Mouse (Mus musculus) urinary bladder, postnatal 4 days (tissue): ENCODE data around the gene Tas1r1.
A peak's percentile ranks its signal among the peaks of the same experiment; 100 is the strongest.

ENCODE experiments used
- DNase-seq, 2 experiments: peaks; one replicate each; pipeline ENCODE4 v3.0.0; 2021 to 2022; ENCODE audit warnings: low spot score in 2 of 2

Gene Tas1r1

DNA sequence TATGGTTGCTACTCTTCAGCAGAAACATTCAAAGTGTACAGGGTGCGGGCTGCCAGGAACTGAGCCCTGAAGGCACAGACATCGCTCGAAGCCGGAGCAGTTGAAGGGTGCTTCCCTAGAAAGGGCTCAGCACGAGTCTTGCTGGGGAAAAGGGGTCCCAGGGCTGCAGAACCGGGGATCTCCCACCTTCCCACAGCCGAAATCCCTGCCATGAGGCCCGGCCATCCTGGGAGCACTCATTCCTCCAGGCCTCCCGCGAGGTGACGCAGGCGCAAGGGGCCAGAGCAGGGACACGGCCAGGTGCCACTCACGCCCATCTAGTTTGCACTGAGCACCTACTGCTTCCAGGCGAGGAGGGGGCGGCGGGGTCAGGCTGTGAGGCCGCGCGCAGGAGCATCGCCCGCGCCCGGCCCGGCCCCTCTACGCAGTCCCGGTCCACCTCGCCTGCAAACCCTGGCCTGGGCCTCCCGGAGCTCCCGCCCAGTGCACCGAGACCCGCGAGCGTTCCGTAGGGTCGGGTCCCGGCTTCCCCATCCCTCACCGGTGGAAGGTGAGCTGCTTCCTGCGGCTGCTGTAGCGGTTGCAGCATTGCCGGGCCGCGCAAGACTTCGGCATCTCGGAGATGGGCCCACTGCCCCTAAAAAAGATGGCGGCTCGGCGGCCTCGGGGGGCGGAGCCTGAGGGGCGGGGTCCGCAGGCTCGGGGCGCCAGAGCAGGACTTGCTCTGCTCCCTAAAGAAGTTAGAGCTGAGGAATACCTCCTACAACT is 49.8 kb downstream of the Tas1r1 start, which contains the start of gene Thap3:
Thap3 (minus strand) TSS at position 656 of the 768 bp plus-strand sequence.
- DNase-seq, result peak; percentile 80 to 82

DNA sequence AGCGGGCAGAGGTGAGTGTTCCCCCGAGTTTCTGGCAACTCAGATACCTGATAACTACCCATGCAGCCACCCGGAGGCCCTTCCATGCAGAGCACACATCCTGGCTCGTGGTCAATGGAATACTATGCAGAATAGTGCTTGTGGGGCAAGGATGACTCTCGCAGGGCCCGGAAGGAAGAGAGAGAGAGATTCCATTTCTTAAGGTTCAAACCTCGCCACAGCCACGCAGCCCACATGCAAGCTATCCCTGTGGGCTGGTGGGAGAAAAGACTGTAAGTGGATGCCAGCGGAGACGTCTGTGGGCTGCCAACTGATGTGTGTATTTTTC is 50.4 kb downstream of the Tas1r1 start:
- no peak for DNase-seq

DNA sequence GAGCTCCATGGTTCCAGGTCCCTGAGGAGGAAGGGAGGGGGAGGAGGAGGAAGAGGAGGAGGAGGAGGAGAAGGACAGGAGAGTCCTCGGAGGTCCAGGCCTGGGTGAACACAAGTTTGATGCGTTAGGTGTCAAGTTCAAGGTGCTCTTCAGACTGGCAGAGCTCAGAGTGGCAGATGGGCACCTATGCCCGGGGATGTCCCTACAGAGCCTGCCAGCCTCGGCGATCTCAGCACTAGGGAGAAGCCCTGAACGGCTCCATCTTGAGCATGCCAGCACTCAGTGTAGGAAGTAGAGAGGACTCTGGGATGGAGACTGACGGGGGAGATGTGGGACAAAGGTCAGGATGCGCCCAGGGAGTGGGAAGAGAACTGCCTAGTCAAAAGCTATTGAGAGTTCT is 51.7 kb downstream of the Tas1r1 start:
- DNase-seq, result no peak

DNA sequence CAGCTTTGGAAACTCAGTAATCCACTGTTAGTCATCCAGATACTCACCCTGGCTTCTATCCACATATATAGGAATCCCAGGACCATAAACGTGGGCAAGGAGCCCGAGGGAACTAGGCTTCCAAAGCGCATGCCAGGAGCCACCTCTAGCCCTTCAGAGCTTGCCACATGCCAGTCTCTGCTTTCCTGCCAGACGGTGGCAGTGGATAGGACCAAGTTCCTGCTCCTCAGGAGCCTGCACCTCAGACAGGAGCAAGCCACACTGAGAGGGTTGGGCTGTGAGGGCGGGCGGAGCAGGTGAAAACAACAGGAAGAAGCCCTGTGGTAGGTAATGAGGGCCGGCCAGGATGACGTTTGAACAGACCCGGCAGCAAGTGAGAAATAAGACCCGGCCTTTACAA is 52.5 kb downstream of the Tas1r1 start:
- no peak for DNase-seq

DNA sequence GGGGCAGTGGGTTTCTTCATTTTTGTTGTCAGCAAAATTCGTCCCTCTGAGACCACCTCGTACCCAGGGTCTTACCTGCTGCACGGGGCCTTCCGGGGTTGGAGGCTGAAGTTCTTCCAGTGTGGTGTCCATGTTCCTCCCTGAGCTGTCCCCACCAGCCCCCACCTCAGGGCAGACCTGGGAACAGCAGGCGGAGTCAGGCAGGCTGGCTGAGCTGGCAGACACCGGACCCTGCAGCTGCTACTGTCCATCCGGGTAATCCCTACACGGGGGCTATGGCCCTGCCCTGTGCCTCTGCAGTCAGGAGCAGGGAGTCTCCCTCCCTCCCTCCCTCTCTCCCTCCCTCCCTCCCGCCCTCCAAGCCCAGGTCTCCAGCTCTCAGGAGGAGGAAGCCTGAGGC is 54.8 kb downstream of the Tas1r1 start:
- DNase-seq, result no peak

DNA sequence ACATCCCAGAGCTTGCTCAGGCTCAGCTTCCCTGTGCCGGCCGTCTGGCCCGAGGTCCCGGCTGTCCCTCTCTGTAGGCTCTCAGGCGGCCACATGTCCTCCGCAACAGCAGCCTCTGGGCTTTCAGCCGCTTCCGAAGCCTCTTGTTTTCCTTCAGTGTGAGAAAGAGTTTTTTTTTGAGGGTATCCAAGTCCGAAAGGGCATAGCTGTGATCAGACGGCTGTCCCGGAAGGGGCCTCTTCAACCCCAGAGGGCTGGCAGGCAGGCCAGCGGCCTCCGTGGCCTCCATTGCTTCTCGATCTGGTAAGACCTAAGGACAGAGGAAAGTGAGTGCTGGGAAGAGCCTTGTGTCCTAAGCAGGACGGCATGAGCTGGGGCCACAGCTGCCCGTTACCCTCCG is 55.3 kb downstream of the Tas1r1 start:
- DNase-seq, result no peak

DNA sequence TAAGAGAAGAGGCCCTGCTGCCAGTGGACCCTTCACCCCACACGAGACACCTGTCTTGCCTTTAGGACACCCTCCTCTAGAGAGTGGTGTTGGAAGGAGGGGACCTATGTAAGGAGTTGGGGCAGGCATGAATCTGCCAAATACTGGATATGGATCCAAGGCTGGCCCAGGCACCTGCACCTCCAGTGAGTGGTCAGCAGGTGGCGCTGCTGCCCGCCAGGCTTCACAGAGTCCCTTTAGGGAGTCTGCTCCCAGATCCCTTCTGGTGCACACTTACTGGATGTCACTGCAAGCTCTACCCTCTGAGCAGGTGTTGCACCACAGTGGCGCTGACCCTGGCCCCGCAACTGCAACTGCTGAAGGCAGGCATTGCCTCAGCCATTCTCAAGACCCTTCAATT is 57.0 kb downstream of the Tas1r1 start:
- DNase-seq, result peak; percentile 72 to 87

DNA sequence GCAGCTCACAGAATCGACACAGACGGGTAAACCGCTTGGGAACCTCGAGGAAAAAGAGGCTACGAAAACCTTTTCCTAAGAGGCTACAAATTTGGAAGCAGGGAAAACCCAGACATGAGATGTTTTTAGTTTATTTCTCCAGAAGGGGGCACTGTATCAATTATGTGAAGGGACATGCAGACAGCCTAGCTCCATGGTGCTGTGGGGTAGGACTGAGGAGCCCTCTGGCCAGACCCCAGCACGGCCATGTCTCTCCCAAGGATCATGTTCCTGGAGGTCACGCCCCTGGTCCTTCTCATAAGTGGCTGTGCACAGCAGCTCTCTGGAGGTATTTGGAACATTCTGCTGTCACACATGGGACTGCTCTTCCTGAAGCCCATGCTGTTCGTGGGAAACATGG is 57.7 kb downstream of the Tas1r1 start:
- no peak for DNase-seq
